Mouse (Mus musculus) kidney, embryonic 15.5 days (tissue): ENCODE measurements around the gene Rab36. TPM values are rescaled to one million over a fixed set of nuclear protein-coding genes. Genes with fewer than 3 reads are reported as not detected.

ENCODE experiments used
- ATAC-seq: fragments of 200-750 bp; cut with Nextera tagmentation; replicated peaks from 2 replicates; pipeline ENCODE4 v1.8.0; 2017; ENCODE audit warnings: moderate TSS enrichment; ENCODE audit not compliant: low FRiP score
- H3K27ac ChIP-seq: fragments of 300-500 bp; sonication (generic); 2 replicates; pipeline ENCODE4 v1.5.1; 2015; ENCODE audit warnings: mild to moderate bottlenecking, inconsistent platforms
- H3K27me3 ChIP-seq: fragments of 300-500 bp; sonication (generic); 2 replicates; pipeline ENCODE4 v1.6.1; 2015; ENCODE audit warnings: inconsistent platforms
- H3K36me3 ChIP-seq: fragments of 300-500 bp; sonication (generic); 2 replicates; pipeline ENCODE4 v1.6.1; 2015; ENCODE audit warnings: inconsistent platforms
- H3K4me1 ChIP-seq: fragments of 300-500 bp; sonication (generic); 2 replicates; pipeline ENCODE4 v1.6.1; 2015; ENCODE audit warnings: inconsistent platforms
- H3K4me2 ChIP-seq: fragments of 300-500 bp; sonication (generic); 2 replicates; pipeline ENCODE4 v1.6.1; 2015; ENCODE audit warnings: moderate library complexity, mild to moderate bottlenecking, inconsistent platforms
- H3K4me3 ChIP-seq: fragments of 300-500 bp; sonication (generic); replicated peaks from 2 replicates; pipeline ENCODE4 v1.5.1; 2015; ENCODE audit warnings: mild to moderate bottlenecking, inconsistent platforms
- H3K9ac ChIP-seq: fragments of 300-500 bp; sonication (generic); 2 replicates; pipeline ENCODE4 v1.6.1; 2015; ENCODE audit warnings: mild to moderate bottlenecking, inconsistent platforms
- H3K9me3 ChIP-seq: fragments of 300-500 bp; sonication (generic); replicated peaks from 2 replicates; pipeline ENCODE4 v1.6.1; 2016; ENCODE audit warnings: inconsistent platforms
- WGBS: fragments of 180-500 bp; shearing (Covaris S2); methylation state at CpG from one replicate; pipeline ENCODE4 v1.1.7; 2015; ENCODE audit warnings: mixed read lengths; 5-methylcytosine and 5-hydroxymethylcytosine counted together
- polyA plus RNA-seq: library from polyadenylated mRNA; unstranded; fragments of >200 nt; fragmentation: Nextera tagmentation; extraction: Ambion mirVana; gene quantifications from 2 replicates; pipeline ENCODE4 v1.2.1, GENCODE M21; 2015

Rab36 gene
- polyA plus RNA-seq, 1 experiment from 2014 or later = 12.8 TPM

- 60% methylated on average over 14 of the region's 14 CpGs for WGBS
- Histone ChIP-seq H3K4me2 (no peak overlapping the region), H3K36me3 (peaks cover 19% of the 10 kb centered on the region), H3K4me1 (peaks cover 22% of the 10 kb centered on the region), H3K27ac (peak overlapping the region; percentile 34; the same call in 1 of the 2 replicates), H3K4me3 (no peak overlapping the region), H3K9me3 (no peaks in the 10 kb centered on the region), H3K27me3 (no peaks in the 10 kb centered on the region), H3K9ac (no peak overlapping the region)
- peak; percentile 78 for ATAC-seq
These were observed 41.6 kb downstream of the Rab36 start for GRCm38 (mm10) chr10:75078174-75079128.

- Histone ChIP-seq H3K4me3 (no peak overlapping the region), H3K36me3 (peaks cover 14% of the 10 kb centered on the region), H3K27me3 (no peaks in the 10 kb centered on the region), H3K9me3 (no peaks in the 10 kb centered on the region), H3K9ac (no peak overlapping the region), H3K27ac (no peak overlapping the region), H3K4me1 (no peaks in the 10 kb centered on the region), H3K4me2 (no peak overlapping the region)
- 86% methylated on average over 1 of the region's 1 CpGs for WGBS
- no peak for ATAC-seq
These were observed 48.5 kb downstream of the Rab36 start for GRCm38 (mm10) chr10:75085330-75085729.

- Histone ChIP-seq H3K9me3 (no peaks in the 10 kb centered on the region), H3K4me2 (no peak overlapping the region), H3K4me3 (no peak overlapping the region), H3K27ac (no peak overlapping the region), H3K36me3 (peaks cover 7% of the 10 kb centered on the region; the same call in 1 of the 2 replicates), H3K9ac (no peak overlapping the region), H3K4me1 (peaks cover 19% of the 10 kb centered on the region), H3K27me3 (no peaks in the 10 kb centered on the region)
- 97% methylated on average over 4 of the region's 4 CpGs for WGBS
- no peak for ATAC-seq
These were observed 51.6 kb downstream of the Rab36 start for GRCm38 (mm10) chr10:75088471-75088870.

- no peaks in the 10 kb centered on the region for H3K9me3 ChIP-seq
- H3K27ac ChIP-seq = no peak overlapping the region
- no peak for ATAC-seq
- 72% methylated on average over 10 of the region's 10 CpGs for WGBS
- no peaks in the 10 kb centered on the region for H3K27me3 ChIP-seq
- no peak overlapping the region for H3K9ac ChIP-seq
- peaks cover 28% of the 10 kb centered on the region for H3K4me1 ChIP-seq
- H3K4me3 ChIP-seq = no peak overlapping the region
- H3K4me2 ChIP-seq = no peak overlapping the region
- H3K36me3 ChIP-seq = no peaks in the 10 kb centered on the region
These were observed 54.8 kb downstream of the Rab36 start for GRCm38 (mm10) chr10:75091478-75092152.

- H3K27ac ChIP-seq = peak overlapping the region; percentile 19
- ATAC-seq = peak; percentile 75
- 7% methylated on average over 22 of the region's 22 CpGs for WGBS
These were observed 56.6 kb downstream of the Rab36 start for GRCm38 (mm10) chr10:75093252-75093987.

GRCm38 (mm10) chr10:75094338-75094737, 57.5 kb downstream of the Rab36 start:
- ATAC-seq = no peak
- Histone ChIP-seq H3K4me1 (peaks cover 53% of the 10 kb centered on the region), H3K4me3 (no peak overlapping the region), H3K4me2 (no peak overlapping the region), H3K27ac (no peak overlapping the region), H3K36me3 (no peaks in the 10 kb centered on the region), H3K27me3 (no peaks in the 10 kb centered on the region), H3K9me3 (no peaks in the 10 kb centered on the region), H3K9ac (no peak overlapping the region)
- 94% methylated on average over 1 of the region's 1 CpGs for WGBS

More at GRCm38 (mm10) chr10:75093252-75093987, 56.6 kb downstream of the Rab36 start:
- H3K4me1 ChIP-seq = peaks cover 46% of the 10 kb centered on the region
- H3K4me2 ChIP-seq = peak overlapping the region; percentile 43
- H3K9ac ChIP-seq = no peak overlapping the region
- 0 out of 2 replicates have a peak overlapping the region, but pooled peaks have one; percentile 0 for H3K4me3 ChIP-seq
- no peaks in the 10 kb centered on the region for H3K9me3 ChIP-seq
- no peaks in the 10 kb centered on the region for H3K27me3 ChIP-seq
- no peaks in the 10 kb centered on the region for H3K36me3 ChIP-seq

- H3K36me3 ChIP-seq = no peaks in the 10 kb centered on the region
- no peak for ATAC-seq
- WGBS = 97% methylated on average over 7 of the region's 7 CpGs
- no peak overlapping the region for H3K4me3 ChIP-seq
- H3K9ac ChIP-seq = no peak overlapping the region
- H3K27ac ChIP-seq = no peak overlapping the region
- H3K4me2 ChIP-seq = no peak overlapping the region
- H3K4me1 ChIP-seq = peaks cover 54% of the 10 kb centered on the region
- H3K9me3 ChIP-seq = no peaks in the 10 kb centered on the region
- H3K27me3 ChIP-seq = no peaks in the 10 kb centered on the region
These were observed 58.4 kb downstream of the Rab36 start for GRCm38 (mm10) chr10:75095216-75095615.

- no peak overlapping the region for H3K4me2 ChIP-seq
These were observed 61.8 kb downstream of the Rab36 start for GRCm38 (mm10) chr10:75098446-75099183.

GRCm38 (mm10) chr10:75100298-75100697, 63.4 kb downstream of the Rab36 start:
- H3K27ac ChIP-seq = no peak overlapping the region
- H3K4me1 ChIP-seq = peaks cover 58% of the 10 kb centered on the region
- H3K4me3 ChIP-seq = no peak overlapping the region
- H3K9ac ChIP-seq = no peak overlapping the region
- H3K27me3 ChIP-seq = no peaks in the 10 kb centered on the region
- no peaks in the 10 kb centered on the region for H3K36me3 ChIP-seq
- WGBS = 64% methylated on average over 7 of the region's 7 CpGs
- no peak overlapping the region for H3K4me2 ChIP-seq
- H3K9me3 ChIP-seq = no peaks in the 10 kb centered on the region
- ATAC-seq = no peak

More at GRCm38 (mm10) chr10:75098446-75099183, 61.8 kb downstream of the Rab36 start:
- Histone ChIP-seq H3K9ac (no peak overlapping the region), H3K4me3 (no peak overlapping the region), H3K4me1 (peaks cover 47% of the 10 kb centered on the region), H3K27me3 (no peaks in the 10 kb centered on the region), H3K27ac (peak overlapping the region; percentile 59; the same call in 1 of the 2 replicates), H3K36me3 (no peaks in the 10 kb centered on the region), H3K9me3 (no peaks in the 10 kb centered on the region)
- WGBS = 23% methylated on average over 10 of the region's 10 CpGs
- ATAC-seq = peak; percentile 87

GRCm38 (mm10) chr10:75103502-75103901, 66.6 kb downstream of the Rab36 start:
- H3K27ac ChIP-seq = no peak overlapping the region
- no peak overlapping the region for H3K4me3 ChIP-seq
- no peaks in the 10 kb centered on the region for H3K27me3 ChIP-seq
- no peaks in the 10 kb centered on the region for H3K9me3 ChIP-seq
- no peak for ATAC-seq
- H3K9ac ChIP-seq = no peak overlapping the region
- H3K4me1 ChIP-seq = peaks cover 61% of the 10 kb centered on the region
- 79% methylated on average over 2 of the region's 2 CpGs for WGBS
- no peaks in the 10 kb centered on the region for H3K36me3 ChIP-seq
- no peak overlapping the region for H3K4me2 ChIP-seq
